Mouse (Mus musculus) CD4-positive, CD25-positive, alpha-beta regulatory T cell, adult 9 weeks (primary cell): ENCODE results near the gene Rassf3. TPM values are rescaled to one million over a fixed set of nuclear protein-coding genes. Genes with fewer than 3 reads are reported as not detected.

Source experiments
- polyA plus RNA-seq: library from polyadenylated mRNA; unstranded; fragments of 100-300 nt; shearing (Covaris generic); gene quantifications from one replicate; pipeline ENCODE4 v1.2.1, GENCODE M21; 2017

Gene Rassf3
- polyA plus RNA-seq = 2.1 TPM

DNA sequence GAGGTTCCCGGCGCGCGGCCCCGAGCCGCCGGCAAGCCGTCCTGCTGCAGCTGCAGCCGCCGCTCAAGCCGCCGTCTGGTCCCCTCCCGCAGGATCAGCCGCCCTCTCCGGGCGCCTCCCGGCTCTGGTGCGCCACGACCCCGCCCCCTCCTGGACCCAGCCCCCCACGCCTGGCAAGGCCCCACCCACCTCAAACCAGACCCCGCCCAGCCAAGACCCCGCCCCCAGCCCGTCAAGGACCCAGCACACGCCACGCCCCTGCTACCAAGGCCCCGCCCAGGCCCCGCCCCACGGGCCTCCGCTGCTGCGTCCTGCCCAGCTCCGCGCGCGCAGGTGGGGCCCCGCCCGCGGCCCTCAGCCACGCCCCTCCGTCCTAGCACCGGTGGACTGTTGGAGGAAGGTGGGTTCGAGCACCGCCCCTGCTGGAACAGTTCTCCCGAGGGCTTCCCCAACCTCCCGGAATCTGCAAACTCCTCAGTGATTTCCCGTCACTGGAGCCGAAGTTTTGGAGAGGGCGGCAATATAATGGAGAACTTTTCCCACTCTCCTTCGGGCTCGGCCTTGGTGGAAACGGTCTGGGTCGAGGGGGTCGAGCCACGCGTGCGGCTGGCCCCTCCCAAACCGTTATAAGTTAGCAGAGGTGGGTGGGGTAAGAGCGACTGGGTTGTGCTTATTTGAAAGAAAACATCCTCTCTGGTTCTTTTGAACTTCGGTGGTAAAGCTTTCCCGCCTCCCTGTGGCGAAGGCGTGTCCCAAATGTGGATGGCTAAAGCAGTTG is at the start of gene Rassf3:
Rassf3 (minus strand) TSS at position 158 of the 778 bp plus-strand sequence.

DNA sequence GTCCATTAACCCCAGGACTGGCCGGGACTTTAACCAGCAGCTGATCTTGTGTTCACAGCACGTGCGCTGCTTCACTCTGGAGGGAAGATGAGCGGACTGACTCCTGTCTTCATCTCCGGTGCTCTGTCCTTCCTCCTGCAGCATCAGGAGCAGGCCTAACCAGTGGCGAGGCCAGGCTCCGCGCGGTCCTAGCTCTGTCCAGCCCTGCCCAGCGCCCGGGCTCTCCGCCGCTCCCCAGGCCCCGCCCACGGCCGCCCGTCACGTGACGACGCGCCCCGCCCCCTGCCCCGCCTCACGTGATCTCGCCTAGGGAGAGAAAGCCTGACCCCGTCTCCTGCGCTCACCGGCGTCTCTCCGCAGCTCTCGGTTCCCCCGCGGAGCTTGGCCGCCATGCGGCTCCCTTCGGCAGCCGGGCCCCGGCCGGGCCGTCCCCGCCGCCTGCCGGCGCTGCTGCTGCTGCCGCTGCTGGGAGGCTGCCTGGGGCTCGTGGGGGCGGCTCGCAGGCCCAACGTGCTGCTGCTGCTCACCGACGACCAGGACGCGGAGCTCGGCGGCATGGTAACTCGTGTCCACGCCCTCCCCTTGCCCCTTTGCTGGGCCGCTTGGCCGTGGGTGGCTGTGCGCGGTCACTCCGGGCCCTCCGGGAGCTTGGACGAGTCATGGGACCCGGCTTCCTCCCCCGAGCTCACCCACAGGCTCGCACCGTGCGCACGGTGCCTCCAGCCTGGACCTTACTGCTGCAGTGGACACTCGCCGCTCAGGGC is 111.2 kb downstream of the Rassf3 start, which contains the start of gene Gns:
Gns (plus strand) TSS at position 290 of the 764 bp plus-strand sequence.

Other genes with a start within 250 kb of the Rassf3 start
- 3.4 TPM for gene Tbc1d30, start 125.1 kb downstream of the Rassf3 start, polyA plus RNA-seq
- 6.9 TPM for gene Gns, start 111.3 kb downstream of the Rassf3 start, polyA plus RNA-seq
- 111 TPM for gene Tbk1, start 110.4 kb upstream of the Rassf3 start, polyA plus RNA-seq
- 15.3 TPM for gene Xpot, start 150.0 kb upstream of the Rassf3 start, polyA plus RNA-seq
- gene D930020B18Rik, start 165.2 kb upstream of the Rassf3 start, polyA plus RNA-seq = 0.32 TPM